Mouse (Mus musculus) kidney, embryonic 14.5 days (tissue): ENCODE measurements around the gene Anxa7. TPM values are rescaled to one million over a fixed set of nuclear protein-coding genes. Genes with fewer than 3 reads are reported as not detected.

Source experiments
- ATAC-seq: fragments of 200-750 bp; cut with Nextera tagmentation; 2 replicates; pipeline ENCODE4 v1.8.0; 2017; ENCODE audit warnings: moderate number of reproducible peaks, mild to moderate bottlenecking, moderate TSS enrichment, moderate library complexity; ENCODE audit not compliant: low FRiP score, low TSS enrichment
- H3K27ac ChIP-seq: fragments of 300-500 bp; sonication (generic); 2 replicates; pipeline ENCODE4 v1.5.1; 2014; ENCODE audit warnings: low read depth, mild to moderate bottlenecking, low read length, moderate library complexity, mixed read lengths
- H3K27me3 ChIP-seq: fragments of 300-500 bp; sonication (generic); 2 replicates; pipeline ENCODE4 v1.6.1; 2014; ENCODE audit warnings: mild to moderate bottlenecking, low read length; ENCODE audit not compliant: control insufficient read depth, insufficient read depth
- H3K36me3 ChIP-seq: fragments of 300-500 bp; sonication (generic); 2 replicates; pipeline ENCODE4 v1.6.1; 2014; ENCODE audit warnings: low read length, mixed read lengths; ENCODE audit not compliant: control insufficient read depth, insufficient read depth
- H3K4me1 ChIP-seq: fragments of 300-500 bp; sonication (generic); 2 replicates; pipeline ENCODE4 v1.6.1; 2014; ENCODE audit warnings: low read length, mixed read lengths; ENCODE audit not compliant: control insufficient read depth, insufficient read depth
- H3K4me2 ChIP-seq: fragments of 300-500 bp; sonication (generic); replicated peaks from 2 replicates; pipeline ENCODE4 v1.6.1; 2014; ENCODE audit warnings: low read depth, mild to moderate bottlenecking, low read length
- H3K4me3 ChIP-seq: fragments of 300-500 bp; sonication (generic); 2 replicates; pipeline ENCODE4 v1.5.1; 2014; ENCODE audit warnings: mild to moderate bottlenecking, low read length
- H3K9ac ChIP-seq: fragments of 300-500 bp; sonication (generic); 2 replicates; pipeline ENCODE4 v1.6.1; 2014; ENCODE audit warnings: low read depth, mild to moderate bottlenecking, low read length, moderate library complexity
- H3K9me3 ChIP-seq: fragments of 300-500 bp; sonication (generic); 2 replicates; pipeline ENCODE4 v1.6.1; 2016; ENCODE audit warnings: low read length; ENCODE audit not compliant: control insufficient read depth
- WGBS: fragments of 180-500 bp; shearing (Covaris S2); extraction: QIAGEN DNeasy Blood & Tissue Kit; methylation state at CpG from one replicate; pipeline ENCODE4 v1.1.7; 2014; 5-methylcytosine and 5-hydroxymethylcytosine counted together
- polyA plus RNA-seq: library from polyadenylated mRNA; unstranded; fragments of >200 nt; fragmentation: Nextera tagmentation; extraction: Ambion mirVana; gene quantifications from 2 replicates; pipeline ENCODE4 v1.2.1, GENCODE M21; 2014

The Anxa7 gene
- polyA plus RNA-seq, 1 experiment from 2014 or later: 33.7 TPM

GRCm38 (mm10) chr14:20423046-20423445, 56.9 kb downstream of the Anxa7 start:
- no peaks in the 10 kb centered on the region for H3K4me1 ChIP-seq
- H3K9me3 ChIP-seq: no peaks in the 10 kb centered on the region
- H3K9ac ChIP-seq: no peak overlapping the region
- no peak for ATAC-seq
- H3K27me3 ChIP-seq: no peaks in the 10 kb centered on the region
- no peaks in the 10 kb centered on the region for H3K36me3 ChIP-seq
- 82% methylated on average over 6 of the region's 6 CpGs for WGBS
- no peak overlapping the region for H3K4me2 ChIP-seq
- H3K27ac ChIP-seq: no peak overlapping the region
- no peak overlapping the region for H3K4me3 ChIP-seq

- Histone ChIP-seq H3K4me3 (no peak overlapping the region), H3K36me3 (no peaks in the 10 kb centered on the region), H3K9ac (no peak overlapping the region), H3K27ac (no peak overlapping the region), H3K4me2 (no peak overlapping the region), H3K27me3 (no peaks in the 10 kb centered on the region), H3K4me1 (no peaks in the 10 kb centered on the region), H3K9me3 (no peaks in the 10 kb centered on the region)
- WGBS: 82% methylated on average over 7 of the region's 7 CpGs
- no peak for ATAC-seq
These were observed 57.7 kb downstream of the Anxa7 start for GRCm38 (mm10) chr14:20422257-20422656.

Other genes with a start within 250 kb of the Anxa7 start
- not detected in 2 replicates for gene Kcnk16, start 210.9 kb downstream of the Anxa7 start, polyA plus RNA-seq
- 13.1 and 18.4 TPM in 2 replicates for gene Nudt13, start 185.4 kb downstream of the Anxa7 start, polyA plus RNA-seq
- gene Ecd, start 132.0 kb downstream of the Anxa7 start, polyA plus RNA-seq: 49.6 and 66.1 TPM in 2 replicates
- 33.0 and 44.4 TPM in 2 replicates for gene Fam149b, start 132.0 kb downstream of the Anxa7 start, polyA plus RNA-seq
- gene Dnajc9, start 91.2 kb downstream of the Anxa7 start, polyA plus RNA-seq: 137 and 153 TPM in 2 replicates
- 96.3 and 110 TPM in 2 replicates for gene Mrps16, start 86.5 kb downstream of the Anxa7 start, polyA plus RNA-seq
- 0.39 and 0.72 TPM in 2 replicates for gene Cfap70, start 27.9 kb downstream of the Anxa7 start, polyA plus RNA-seq
- 1.0 and 2.0 TPM in 2 replicates for gene Mss51, start 16.8 kb upstream of the Anxa7 start, polyA plus RNA-seq
- 57.3 and 65.0 TPM in 2 replicates for gene Ppp3cb, start 66.4 kb upstream of the Anxa7 start, polyA plus RNA-seq
- 4.8 and 10.3 TPM in 2 replicates for gene Usp54, start 160.9 kb upstream of the Anxa7 start, polyA plus RNA-seq
- 1.4 and 1.6 TPM in 2 replicates for gene Myoz1, start 176.4 kb upstream of the Anxa7 start, polyA plus RNA-seq
- gene Synpo2l, start 188.2 kb upstream of the Anxa7 start, polyA plus RNA-seq: 0.24 and 0.26 TPM in 2 replicates
- gene Sec24c, start 194.2 kb upstream of the Anxa7 start, polyA plus RNA-seq: 47.7 and 93.8 TPM in 2 replicates
- 15.1 and 19.9 TPM in 2 replicates for gene Fut11, start 214.8 kb upstream of the Anxa7 start, polyA plus RNA-seq
- 218 and 327 TPM in 2 replicates for gene Chchd1, start 222.9 kb upstream of the Anxa7 start, polyA plus RNA-seq
- gene Zswim8, start 227.4 kb upstream of the Anxa7 start, polyA plus RNA-seq: 30.1 and 32.1 TPM in 2 replicates